Mouse (Mus musculus) kidney, postnatal 36 days (tissue): ENCODE results near the gene Cbln3.

Source experiments
- DNase-seq, 2 experiments: peaks; one replicate each; pipeline ENCODE4 v3.0.0; 2021 to 2022; ENCODE audit warnings: mixed read lengths in 2 of 2

Cbln3 gene

DNA sequence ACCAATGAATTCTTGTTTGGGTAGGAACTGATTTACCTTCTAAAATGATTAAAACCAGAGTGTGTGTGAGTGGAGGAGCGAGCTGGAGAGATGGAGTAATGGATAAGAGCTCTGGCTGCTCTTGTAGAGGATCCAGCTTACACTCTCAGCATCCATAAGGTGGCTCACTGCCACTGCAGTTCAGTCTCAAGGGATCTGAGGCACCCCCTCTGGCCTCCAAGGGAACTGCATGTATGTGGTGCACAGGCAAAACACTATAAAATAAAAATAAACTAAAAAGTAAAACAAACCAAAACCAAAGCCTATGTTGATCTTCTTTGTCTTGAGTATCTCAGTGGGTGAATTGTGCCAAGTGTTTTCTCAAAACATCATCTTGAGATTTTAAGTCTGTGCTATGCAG, 4.6 kb downstream of the Cbln3 start:
- DNase-seq, result peak; percentile 88 to 93

DNA sequence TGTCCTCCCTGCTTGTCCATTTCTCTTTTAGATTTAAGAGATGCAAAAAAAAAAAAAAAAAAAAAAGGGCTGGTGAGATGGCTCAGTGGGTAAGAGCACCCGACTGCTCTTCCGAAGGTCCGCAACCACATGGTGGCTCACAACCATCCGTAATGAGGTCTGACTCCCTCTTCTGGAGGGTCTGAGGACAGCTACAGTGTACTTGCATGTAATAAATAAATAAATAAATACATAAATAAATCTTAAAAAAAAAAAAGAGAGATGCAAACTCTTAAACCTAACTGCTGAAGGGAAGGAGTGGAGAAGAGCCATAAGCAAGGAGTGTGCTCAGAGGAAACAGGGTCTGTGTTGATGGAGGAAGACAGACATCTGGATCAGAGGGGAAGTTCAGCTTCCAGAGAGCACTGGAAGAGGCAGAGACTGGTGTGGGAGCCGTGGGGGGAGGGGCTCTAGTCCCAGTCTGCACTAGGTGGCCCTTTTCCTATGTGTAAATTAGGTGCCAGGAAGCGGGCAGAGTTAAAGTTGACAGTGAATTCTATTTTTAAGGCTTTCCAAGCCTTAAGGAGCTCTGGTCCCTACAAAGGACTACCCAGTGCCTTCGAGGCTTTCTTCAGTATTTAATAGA, 5.8 kb downstream of the Cbln3 start:
- DNase-seq, result no peak

DNA sequence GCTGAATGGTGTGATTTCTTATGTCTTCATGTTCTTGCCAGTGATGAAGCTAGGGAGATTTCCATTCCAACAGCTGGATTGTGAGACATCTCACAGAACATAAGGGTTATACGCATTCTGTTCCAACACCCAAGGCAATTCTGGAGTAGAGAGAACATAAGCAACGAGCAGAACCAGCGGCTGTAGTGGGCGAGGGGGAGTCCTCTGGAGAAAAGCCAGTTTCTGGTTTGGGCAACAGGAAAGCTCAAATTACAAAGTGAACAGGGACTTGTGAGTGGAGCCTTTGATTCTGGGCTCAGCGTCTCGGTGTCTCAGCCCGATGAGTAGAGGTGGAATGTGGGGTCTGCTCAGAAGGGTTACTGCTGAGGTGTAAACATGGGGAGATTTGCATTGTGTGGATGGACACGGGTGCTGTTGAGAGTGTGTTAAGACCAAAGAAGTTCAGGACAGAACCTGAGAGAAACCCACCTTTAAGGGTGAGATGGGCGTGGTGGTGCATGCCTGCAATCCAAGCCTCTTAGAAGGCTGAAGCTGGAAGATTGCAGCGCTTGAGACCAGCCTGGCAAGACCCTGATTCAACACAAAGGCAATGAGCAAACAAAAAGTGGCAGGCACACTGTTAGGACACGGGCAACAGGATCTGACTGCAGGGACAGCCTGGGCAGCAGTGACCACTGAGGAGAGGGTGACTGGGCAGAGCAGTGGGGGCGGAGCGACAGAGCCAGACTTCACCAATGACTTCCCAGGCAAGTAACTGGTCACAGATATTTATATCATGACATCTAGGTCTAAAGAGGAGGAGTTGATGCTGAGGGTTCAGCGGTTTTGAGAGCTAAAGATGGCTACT, 6.5 kb downstream of the Cbln3 start:
- DNase-seq, result no peak

DNA sequence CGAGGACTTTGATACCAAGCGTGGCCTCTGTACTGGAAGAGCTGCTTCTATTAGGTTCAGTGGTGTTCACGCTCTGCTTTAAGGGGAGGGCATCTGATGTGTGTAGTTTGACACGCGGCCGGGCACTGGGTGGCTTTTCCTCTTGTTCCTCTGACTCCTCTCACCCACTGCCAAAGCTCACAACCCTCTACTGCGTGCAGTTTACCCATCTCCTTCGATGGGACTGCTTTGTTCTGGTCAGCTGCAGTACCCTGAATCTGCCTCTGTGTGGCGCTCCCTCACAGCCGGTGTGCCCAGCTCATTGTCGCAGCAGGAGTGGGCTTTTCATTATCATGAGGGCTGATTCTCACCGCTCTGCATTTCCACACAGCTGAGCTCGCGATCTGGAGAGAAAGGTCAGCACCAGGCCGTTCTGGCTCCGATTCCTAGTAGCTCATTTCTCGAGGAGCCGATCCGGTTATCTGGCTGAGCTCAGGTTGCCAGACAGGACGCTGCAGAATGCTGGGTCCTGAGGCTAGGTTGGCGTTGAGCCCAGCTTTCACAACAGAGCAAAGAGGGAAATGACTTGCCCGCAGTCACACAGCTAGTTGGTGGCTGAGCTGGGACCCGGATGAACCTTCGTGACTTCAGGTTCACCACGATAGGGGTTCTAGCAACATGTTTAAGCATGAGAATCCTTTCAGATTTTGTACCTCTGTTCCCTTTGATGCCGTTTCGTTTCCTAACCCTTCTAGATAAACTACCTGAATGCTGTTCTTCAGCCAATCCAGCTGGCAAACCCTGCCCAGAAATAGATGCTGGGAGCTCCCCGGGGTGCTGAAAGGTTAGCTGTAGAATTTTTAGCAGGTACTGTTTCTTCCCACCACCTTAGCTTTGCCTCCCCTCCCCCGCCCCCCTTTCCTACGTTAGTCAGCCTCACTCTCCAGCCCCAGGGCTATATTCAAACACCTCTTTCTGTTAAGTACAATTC, 10.2 kb downstream of the Cbln3 start:
- peak; percentile 73 to 86 for DNase-seq

DNA sequence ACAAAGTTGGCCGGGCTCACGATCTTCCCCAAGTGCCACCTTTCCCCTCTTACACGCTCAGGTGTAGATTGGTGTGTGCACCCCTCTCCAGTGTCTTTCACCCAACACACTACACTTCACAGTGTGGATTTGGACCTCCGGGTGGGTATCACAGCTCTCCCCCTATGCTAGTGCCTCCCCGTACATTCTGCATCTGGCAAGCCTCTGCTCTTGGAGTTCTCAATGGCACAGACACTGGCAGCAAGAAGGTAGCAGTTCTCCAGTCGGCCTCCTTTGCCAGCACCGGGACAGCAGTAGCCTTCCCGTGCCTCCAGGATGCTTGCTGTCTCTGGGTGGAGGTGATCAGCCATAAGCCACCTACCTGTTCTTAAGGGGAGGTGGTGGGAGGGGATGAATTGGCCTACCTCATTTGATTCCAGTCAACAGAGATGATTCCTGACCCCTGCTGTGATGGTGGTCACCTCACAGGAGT, 10.9 kb downstream of the Cbln3 start:
- no peak for DNase-seq

DNA sequence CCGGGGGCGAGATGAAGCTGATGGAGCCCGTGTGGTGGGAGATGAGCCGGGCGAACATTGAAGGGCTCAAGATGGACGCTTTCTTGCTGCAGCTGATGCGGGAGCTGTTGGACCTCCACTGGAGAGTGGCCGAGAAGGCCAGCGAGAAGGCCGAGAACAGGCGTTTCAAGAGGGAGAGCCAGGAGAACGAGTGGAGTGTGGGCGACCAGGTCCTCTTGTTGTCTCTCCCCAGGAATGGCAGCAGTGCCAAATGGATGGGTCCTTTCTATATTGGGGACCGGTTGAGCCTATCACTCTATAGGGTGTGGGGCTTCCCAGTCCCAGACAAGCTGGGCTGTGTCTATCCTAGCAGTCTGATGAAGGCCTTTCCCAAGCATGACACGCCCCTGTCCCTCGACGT, 11.6 kb downstream of the Cbln3 start:
- DNase-seq, result no peak

DNA sequence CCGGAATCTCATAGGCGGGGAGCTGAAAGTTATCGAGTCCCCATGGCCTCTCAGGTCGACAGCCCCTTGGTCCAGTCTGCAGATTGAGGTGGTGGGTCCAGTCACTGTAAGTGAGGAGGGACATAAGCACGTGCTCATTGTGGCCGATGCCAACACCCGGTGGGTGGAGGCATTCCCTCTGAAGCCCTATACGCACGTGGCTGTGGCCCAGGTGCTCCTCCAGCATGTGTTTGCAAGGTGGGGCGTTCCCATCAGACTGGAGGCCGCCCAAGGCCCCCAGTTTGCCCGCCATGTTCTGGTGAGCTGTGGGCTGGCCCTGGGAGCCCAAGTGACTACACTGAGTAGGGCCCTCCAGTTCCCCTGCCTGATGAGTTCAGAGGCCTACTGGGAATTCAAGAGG, 12.2 kb downstream of the Cbln3 start:
- no peak for DNase-seq

DNA sequence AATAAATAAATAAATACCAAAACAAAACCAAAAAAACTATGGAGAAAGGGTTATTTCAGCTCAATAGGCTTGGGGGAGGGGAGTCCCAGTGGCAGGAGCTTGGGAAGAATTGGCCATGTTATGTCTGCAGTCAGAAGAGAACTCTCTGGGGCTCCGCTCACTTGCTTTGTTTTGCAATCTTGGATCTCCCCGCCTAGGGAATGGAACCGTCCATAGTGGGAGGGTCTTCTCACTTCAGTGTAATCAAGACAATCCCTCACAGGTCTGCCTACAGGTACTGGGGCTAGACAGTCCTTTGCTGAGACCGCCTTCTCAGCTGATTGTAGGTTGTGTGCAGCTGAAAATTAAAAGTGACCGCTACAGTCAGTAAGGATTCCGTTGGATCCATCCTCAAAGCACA, 14.7 kb downstream of the Cbln3 start:
- no peak for DNase-seq

DNA sequence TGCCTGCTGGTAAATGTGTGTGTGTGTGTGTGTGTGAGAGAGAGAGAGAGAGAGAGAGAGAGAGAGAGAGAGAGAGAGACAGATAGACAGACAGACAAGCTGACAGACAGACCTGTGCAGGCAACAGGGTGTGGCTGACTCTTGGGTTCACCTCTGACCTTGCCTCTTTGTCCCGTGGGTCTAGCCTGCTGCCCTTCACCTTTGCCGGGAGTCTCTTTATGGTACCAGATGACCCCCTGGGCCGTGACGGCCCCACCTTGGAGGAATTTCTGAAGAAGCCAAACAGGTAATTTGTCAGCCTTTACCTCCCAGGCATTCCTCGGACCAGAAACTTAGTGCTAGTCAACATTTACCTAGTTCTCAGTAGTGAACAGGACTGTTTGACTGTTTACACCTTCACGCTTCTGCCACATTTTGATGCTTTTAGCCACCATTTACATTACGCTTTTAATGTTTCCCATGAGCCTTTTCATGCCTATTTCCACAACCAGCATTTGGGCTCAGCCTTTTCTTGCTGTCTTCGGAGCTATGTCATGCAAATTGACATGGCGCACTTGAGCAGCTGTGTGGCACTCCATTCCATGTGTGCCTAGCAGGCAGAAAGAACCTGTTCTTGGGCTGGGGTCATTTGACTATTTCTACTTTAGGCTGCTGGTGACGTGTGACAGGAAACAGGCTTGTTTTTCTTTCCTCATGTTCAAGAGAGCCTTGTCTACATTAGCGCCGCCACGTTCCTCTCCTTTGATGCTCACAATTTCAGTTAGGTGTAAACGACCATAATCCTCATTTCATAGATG, 15.8 kb downstream of the Cbln3 start:
- no peak for DNase-seq

DNA sequence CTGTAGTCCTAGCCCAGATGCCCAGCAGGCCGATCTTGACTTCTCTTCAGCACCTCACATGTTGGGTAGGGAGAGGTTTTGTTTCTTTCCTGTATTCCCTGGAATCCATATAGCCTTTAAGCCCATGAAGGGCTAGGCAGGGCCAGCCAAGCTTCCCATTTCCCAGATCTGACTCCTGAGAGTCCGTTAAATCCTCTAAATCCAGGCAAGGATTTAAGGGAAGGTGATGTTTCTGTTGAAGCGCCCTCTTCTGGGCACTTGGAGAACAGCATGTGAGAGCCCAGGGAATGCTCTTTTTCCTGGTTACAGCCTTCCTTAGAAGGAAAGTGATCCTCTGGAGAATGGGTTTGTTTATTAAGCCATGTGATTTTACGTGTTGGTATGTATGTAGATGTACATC, 17.2 kb downstream of the Cbln3 start:
- DNase-seq, result peak; percentile 39 to 83

DNA sequence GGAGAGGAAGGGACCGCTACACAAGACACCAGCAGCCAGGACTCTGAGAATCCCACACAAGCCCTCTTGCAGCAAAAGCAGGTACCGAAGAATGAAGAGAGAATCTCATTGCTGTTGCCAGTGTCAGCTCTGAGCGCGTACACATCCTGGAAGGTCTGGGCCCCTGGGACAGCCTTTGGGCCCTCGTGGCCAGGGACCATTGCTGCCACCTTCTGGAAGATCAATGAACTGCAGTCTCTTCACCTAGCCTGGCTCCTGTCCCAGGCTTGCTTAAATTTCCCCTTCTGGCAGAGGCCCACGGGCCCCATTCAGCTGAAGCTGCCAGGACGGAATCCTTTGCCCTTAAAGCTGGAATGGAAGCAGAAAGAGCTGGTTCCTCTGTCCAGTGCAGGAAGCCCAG, 20.4 kb downstream of the Cbln3 start:
- DNase-seq, result peak; percentile 74 to 88

DNA sequence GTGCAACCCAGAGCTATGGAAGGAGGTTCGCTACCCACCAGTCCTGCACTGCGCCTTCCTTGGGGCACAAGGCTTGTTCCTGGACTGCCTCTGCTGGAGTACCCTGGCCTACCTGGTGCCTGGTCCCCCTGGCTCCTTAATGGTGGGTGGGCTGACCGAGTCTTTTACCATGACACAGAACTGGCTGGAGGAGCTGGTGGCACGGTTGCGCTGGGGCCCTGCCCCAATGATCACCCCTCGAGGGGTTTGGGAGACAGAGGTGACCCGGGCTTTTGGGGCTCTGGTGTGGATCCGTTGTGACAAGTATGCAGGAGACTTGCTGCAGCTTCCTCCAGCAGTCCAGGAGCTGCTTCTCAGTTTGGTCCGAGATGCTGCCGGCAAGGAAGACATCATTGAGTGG, 21.2 kb downstream of the Cbln3 start:
- no peak for DNase-seq

DNA sequence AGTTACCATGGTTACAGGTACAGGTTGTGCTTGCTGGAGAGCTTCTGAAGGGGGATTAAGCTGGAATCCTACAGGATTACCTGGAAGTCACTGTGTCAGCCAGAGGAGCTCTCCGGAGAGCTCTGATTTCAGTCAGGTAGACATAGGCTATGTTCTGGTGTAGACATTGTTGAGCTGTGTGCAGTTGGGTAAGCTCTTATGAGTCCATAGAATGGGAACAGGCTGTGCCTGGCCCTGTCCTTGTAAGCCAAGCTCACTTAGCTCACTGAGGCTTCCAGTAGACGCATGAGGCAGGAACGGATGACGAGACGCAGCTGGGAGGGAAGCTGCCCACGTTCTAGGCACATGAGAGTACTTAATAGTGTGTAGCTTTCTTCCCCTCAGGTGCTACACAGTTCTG, 22.0 kb downstream of the Cbln3 start:
- no peak for DNase-seq

DNA sequence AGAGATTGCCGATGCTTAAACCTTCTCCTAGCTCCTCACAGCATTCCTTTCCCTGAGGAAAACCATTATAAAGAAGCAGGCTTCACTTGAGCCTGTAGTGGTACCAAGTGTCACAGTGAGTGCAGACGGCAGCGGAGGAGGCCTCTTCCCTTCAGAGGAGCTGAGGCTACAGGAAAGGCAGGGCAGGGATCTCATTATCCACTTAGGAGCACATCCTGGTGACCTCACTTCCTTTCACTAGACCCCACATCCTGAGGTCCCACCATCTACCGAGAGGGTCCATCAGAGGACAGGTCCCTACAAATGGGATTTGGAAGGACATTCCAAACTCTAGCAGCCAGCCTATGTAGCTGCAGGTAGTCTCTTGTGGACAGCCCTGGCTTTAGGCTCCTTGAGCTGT, 26.6 kb downstream of the Cbln3 start:
- no peak for DNase-seq

DNA sequence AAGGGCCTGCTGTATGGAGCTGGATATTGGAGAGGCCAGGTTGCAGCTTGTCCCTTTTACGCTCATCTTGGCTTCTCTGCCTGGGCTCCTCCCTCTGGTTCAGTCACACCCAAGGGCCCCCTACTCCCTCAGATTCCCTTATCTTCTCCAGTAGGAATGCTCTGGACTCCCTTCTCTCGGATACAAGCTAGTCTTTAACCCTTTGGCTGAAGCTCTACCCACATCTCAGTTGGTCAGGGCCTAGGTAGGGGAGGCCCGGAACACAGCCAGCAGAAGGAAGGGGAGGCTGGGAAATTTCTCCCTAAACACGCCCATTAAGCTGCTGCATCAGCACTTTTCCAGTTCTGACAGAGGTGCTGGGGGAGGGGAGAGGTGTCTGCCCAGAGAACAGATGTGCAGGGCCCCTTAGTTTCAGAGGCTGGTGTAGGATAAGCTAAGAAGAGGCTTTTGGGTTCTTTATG, 29.1 kb downstream of the Cbln3 start:
- peak; percentile 56 to 62 for DNase-seq

DNA sequence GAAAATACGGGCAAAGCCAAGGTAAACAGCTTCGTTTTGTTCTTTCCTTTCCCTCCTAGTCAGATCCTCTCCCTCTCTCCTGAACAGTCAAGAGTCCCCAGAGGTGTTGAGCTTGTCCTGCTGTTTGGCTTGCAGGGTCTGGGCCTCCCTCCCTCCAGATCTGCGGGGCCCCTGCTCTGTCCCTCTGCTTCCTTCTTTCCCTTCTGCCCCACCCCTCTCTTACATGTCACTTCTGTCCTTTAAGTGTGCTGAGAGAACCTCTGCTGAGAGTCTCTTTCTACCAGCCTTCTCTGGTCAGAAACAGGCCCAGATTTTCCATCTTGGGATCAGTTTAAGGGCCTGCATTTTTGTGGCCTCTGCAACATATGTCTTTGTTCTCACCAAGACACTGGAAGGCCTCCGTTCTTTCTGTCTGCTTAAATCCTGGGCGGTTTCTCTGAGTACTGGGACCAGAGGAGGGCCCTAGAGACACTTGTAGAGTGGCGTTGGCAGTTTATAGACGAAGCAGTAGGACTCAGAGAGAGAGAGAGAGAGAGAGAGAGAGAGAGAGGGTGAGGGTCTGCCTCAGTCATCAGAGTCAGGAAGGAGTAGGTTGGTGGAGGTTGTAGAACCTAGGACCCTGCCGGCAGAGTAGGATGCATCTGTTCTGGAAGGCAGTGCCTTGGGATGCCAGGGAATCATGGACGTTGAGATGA, 29.6 kb downstream of the Cbln3 start:
- DNase-seq, result no peak

DNA sequence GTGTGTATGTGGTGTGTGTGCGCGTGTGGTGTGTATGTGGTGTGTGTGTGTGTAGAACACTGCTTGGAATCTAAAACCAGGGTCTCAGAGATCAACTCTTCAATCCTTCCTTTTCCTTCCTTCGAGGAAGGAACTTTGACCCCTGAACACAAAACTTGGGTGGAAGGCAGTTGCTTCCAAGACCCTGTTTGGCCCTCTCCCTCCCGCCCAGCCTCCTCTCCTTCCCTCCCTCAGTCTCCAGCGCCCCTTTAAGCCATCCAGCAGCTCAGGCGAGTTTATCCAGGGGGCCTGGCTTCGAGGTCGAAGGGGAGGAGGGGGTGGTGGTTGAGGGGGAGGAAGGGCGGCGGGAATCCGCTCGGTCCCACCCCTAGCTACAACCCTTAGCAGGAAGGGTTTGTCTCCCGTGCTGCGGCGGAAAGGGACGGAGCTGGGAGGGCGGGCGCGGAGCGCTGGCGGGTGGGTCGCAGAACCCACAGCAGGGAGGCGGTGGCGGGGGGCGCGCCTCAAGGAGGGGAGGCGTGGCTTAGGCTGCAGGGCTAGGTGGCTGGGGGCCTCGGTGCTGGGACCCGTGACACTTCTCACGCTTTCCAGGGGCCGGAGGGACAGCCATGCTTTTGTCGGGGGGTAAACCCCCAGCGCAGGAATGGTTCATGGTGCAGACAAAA, 30.4 kb downstream of the Cbln3 start, which contains the start of gene Nynrin:
Gene Nynrin, plus strand, starts transcription at position 390 of the 665 bp plus-strand sequence.
- peak; percentile 64 to 77 for DNase-seq

DNA sequence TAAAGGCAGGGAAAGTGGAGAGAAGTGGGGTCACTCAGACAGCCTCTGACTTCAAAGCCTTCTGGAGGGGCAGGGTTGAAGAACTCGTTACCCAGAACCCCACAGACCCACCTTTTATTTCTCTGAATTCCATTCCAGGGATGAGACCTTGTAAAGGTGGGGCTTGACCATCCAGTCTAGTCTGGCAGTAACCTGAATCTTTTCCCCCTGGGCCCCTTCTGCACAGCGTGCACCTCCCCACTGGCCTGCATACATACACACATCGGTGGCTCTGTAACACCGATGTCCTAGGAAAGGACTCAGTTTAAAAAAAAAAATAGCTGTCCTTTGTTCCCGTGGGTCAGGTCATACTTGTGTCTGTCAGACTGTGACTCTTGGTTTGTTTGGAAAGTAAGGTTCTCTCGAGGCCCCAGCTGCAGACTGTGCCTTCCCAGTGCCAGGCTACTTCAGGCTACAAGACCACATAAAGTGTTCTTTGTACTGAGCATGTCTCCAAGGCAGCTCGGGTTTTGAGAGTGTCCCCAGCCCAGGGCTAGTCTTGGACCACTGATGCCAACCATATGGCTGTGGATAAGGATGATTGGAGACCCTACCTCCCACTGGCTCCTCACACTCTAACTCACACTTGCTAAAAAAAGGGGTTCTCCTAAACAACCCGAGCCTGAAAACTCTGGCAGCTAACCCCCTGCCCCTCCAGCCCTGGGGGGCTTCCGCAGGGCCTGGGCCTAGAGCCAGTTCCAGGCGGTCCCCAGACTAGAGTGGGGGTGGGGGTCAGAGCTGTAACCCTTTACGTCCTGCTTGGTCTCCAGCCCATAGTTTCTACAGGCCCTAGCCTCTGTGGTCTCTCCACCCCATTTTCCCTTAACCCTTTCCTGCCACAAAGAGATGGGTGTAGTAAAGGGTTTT, 31.3 kb downstream of the Cbln3 start:
- no peak for DNase-seq

DNA sequence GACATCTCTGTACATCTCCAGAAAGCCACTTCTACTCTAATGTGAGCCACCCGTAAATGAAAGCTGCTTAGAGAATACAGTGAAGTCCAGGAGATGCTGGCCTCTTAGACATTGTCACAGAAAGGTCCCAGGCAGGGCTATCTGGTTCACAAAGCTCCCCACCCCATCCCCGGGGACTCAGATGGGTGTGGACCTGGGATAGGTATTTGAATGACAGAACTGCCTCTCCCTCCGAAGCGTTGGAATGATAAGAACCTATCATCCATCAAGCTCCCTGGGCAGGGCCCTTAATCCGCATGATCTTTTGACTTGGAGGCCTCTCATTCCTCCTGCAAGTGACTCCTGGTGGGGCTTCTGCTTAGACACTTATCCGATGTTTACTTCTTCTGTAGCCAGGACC, 33.3 kb downstream of the Cbln3 start:
- no peak for DNase-seq
